Mouse (Mus musculus): Measurements from ENCODE around the gene Atp8b4. TPM values are rescaled to one million over a fixed set of nuclear protein-coding genes. Genes with fewer than 3 reads are reported as not detected.

Atp8b4 gene
- polyA plus RNA-seq, 1 experiment from 2014 or later, result 1.3 TPM

DNA sequence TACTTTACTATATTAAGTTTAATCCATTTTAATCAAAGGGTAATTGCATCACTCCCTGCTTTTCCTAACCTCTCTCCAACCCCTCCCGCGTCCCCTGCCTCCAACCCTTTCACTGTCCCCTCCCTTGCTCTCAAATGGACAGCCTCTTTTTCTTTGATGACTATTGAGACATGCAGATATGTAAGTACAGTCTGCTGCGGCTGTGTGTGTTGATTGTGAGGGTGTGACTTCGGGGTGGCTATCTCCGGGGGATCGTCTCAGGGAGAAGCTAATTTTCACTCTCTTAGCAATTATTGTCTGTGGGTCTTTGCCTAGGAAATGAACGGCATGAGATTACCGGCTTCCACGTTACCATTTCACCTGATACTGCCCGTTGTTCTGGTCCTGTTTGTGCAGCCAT is 21.0 kb upstream of the Atp8b4 start:
- no peak for ATAC-seq (ENCODE audit: insufficient read depth, low FRiP score, low read depth)
- Histone ChIP-seq H3K9me3 (no peaks in the 10 kb centered on the region), H3K27ac (no peak overlapping the region), H3K4me1 (no peaks in the 10 kb centered on the region), H3K36me3 (no peaks in the 10 kb centered on the region), H3K4me3 (replicated peaks) (no peak overlapping the region), H3K4me2 (no peak overlapping the region), H3K9ac (no peak overlapping the region), H3K27me3 (replicated peaks) (no peaks in the 10 kb centered on the region)
- 68% methylated on average over 10 of the region's 10 CpGs for WGBS

DNA sequence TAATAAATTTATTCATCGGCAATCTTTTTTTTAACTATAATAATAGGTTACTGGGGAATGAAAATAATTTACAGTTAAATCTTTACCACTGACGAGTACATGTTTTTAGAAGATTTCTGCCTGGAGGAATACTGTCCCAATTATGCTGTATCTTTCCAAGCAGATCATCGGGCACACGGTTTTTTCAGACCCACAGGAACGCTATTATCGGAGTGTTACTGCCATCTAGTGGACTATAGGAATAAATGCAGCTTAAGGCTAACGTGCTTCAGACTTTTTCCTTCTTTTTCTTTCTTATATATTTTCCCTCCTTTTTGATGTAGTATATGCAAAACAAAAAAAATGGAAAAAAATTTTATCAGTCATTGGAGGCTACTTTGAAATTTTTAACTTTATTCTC is 20.4 kb upstream of the Atp8b4 start:
- Histone ChIP-seq H3K9ac (no peak overlapping the region), H3K36me3 (no peaks in the 10 kb centered on the region), H3K4me3 (replicated peaks) (no peak overlapping the region), H3K4me1 (no peaks in the 10 kb centered on the region), H3K9me3 (no peaks in the 10 kb centered on the region), H3K27me3 (replicated peaks) (no peaks in the 10 kb centered on the region), H3K4me2 (no peak overlapping the region), H3K27ac (no peak overlapping the region)
- WGBS, result 12% methylated on average over 7 of the region's 7 CpGs
- no peak for ATAC-seq (ENCODE audit: insufficient read depth, low FRiP score, low read depth)

DNA sequence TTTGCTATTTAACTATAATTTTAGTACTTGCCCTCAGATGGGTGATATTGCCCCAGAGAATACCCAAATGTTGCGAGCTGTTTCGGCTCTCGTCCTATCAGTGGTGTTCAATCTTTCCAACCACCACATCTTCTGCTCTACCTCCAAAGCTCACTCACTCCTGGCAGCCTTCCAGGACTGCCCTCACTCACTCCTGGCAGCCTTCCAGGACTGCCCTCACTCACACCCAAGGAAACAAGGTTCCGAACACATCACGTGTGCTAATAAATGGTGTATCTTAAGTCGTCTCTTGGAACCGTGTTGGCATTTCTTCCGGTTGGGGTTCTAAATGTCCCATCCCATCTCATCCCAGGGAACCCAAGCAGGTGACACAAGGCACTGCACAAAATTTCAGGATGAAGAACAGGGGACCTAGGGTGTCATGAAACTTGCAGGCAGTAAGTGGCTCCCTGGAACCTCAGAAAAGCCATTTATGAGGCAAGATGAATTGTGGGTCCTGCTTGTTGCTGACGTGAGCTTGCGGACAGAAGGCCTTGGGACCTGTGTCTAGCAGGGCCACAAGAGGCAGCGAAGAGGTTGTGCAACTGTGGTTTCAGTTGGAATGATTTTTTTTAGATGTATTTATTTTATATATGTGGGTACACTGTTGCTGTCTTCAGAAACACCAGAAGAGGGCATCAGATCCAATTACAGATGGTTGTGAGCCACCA is 19.6 kb upstream of the Atp8b4 start:
- Histone ChIP-seq H3K9me3 (no peaks in the 10 kb centered on the region), H3K36me3 (no peaks in the 10 kb centered on the region), H3K27ac (no peak overlapping the region), H3K4me3 (replicated peaks) (no peak overlapping the region), H3K4me1 (no peaks in the 10 kb centered on the region), H3K9ac (no peak overlapping the region), H3K27me3 (replicated peaks) (no peaks in the 10 kb centered on the region), H3K4me2 (no peak overlapping the region)
- no peak for ATAC-seq (ENCODE audit: insufficient read depth, low FRiP score, low read depth)
- WGBS, result 75% methylated on average over 11 of the region's 11 CpGs

- Histone ChIP-seq H3K4me2 (no peak overlapping the region), H3K36me3 (no peaks in the 10 kb centered on the region), H3K27me3 (replicated peaks) (no peaks in the 10 kb centered on the region), H3K9ac (no peak overlapping the region), H3K4me3 (replicated peaks) (no peak overlapping the region), H3K27ac (no peak overlapping the region), H3K4me1 (no peaks in the 10 kb centered on the region), H3K9me3 (no peaks in the 10 kb centered on the region)
- WGBS, result 67% methylated on average over 6 of the region's 6 CpGs
- ATAC-seq (ENCODE audit: insufficient read depth, low FRiP score, low read depth), result no peak
Measured at GRCm38 (mm10) chr2:126515069-126515826, 14.8 kb upstream of the Atp8b4 start.

- WGBS, result 40% methylated on average over 1 of the region's 1 CpGs
- no peaks in the 10 kb centered on the region for H3K4me1 ChIP-seq
- no peak for ATAC-seq (ENCODE audit: insufficient read depth, low FRiP score, low read depth)
- H3K4me3 ChIP-seq (replicated peaks), result no peak overlapping the region
- no peaks in the 10 kb centered on the region for H3K9me3 ChIP-seq
- H3K9ac ChIP-seq, result no peak overlapping the region
- no peaks in the 10 kb centered on the region for H3K36me3 ChIP-seq
- no peak overlapping the region for H3K27ac ChIP-seq
- no peak overlapping the region for H3K4me2 ChIP-seq
- H3K27me3 ChIP-seq (replicated peaks), result no peaks in the 10 kb centered on the region
Measured at GRCm38 (mm10) chr2:126508228-126508627, 7.8 kb upstream of the Atp8b4 start.

DNA sequence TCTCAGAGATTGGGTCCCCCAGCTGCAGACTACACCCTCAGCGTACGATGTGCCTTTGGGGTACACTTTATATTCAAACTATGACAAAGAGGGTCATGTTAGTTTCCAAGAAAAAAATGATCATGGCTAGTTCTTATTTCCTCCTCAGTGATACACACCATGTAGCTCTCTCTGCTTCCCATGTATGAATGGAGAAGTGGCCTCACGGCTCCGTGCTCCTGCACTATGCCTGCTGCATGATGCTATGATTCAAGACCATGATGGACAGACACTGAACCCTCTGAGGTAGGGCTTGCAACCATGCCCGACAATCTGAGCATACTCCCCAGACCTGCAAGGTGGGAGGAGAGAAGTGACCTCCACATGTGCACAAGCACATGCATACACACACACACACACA is 7.0 kb upstream of the Atp8b4 start:
- WGBS, result 88% methylated on average over 5 of the region's 5 CpGs

DNA sequence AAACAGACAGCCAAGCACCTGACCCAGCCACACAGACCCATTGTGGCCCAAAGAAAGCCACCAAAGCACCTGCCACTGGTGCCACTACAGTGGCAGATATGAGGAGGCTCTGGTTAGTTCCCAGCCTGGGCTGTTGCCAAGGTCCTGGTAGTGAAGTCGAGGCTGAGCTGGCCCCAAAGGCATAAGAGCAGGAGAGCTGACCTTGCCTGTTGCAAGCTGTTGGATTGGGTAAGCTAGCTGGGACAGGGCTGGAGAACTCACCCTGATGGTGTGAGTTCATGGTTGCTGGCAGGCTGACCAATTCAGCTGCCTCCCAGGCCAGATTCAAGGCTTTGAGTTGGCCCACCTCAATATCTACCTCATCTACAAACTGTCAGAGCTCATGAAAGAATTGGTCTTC is 4.7 kb upstream of the Atp8b4 start:
- Histone ChIP-seq H3K4me3 (replicated peaks) (no peak overlapping the region), H3K27me3 (replicated peaks) (no peaks in the 10 kb centered on the region), H3K9ac (no peak overlapping the region), H3K36me3 (no peaks in the 10 kb centered on the region), H3K4me2 (no peak overlapping the region), H3K4me1 (no peaks in the 10 kb centered on the region), H3K9me3 (no peaks in the 10 kb centered on the region), H3K27ac (no peak overlapping the region)
- no peak for ATAC-seq (ENCODE audit: insufficient read depth, low FRiP score, low read depth)
- 83% methylated on average over 1 of the region's 1 CpGs for WGBS

More for the DNA sequence above, 7.0 kb upstream of the Atp8b4 start:
- H3K4me2 ChIP-seq, result no peak overlapping the region
- no peaks in the 10 kb centered on the region for H3K27me3 ChIP-seq (replicated peaks)
- H3K4me1 ChIP-seq, result no peaks in the 10 kb centered on the region
- no peaks in the 10 kb centered on the region for H3K36me3 ChIP-seq
- no peak overlapping the region for H3K27ac ChIP-seq
- no peaks in the 10 kb centered on the region for H3K9me3 ChIP-seq
- no peak overlapping the region for H3K9ac ChIP-seq
- no peak overlapping the region for H3K4me3 ChIP-seq (replicated peaks)
- no peak for ATAC-seq (ENCODE audit: insufficient read depth, low FRiP score, low read depth)

DNA sequence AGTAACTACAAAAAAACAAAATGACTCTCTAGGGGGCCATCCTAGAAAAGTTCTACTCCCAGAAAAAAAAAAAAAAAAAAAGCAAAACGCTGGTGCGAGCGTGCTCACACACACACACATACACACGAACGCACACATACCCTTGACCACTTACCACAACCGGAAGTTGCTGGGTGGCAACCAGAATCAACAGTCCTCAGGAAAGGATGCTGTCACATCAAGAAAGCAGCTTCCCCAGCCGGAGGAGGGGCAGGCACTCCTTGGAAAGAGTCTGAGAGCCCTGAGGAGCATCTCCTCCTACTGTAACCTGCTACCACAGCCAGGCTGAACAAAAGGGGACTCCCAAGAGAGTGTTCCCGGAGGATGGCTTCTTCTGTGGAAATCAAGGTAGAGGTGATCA is 744 bp downstream of the Atp8b4 start:
- Histone ChIP-seq H3K9ac (no peak overlapping the region), H3K9me3 (no peaks in the 10 kb centered on the region), H3K4me2 (no peak overlapping the region), H3K27me3 (replicated peaks) (no peaks in the 10 kb centered on the region), H3K4me1 (no peaks in the 10 kb centered on the region), H3K4me3 (replicated peaks) (no peak overlapping the region), H3K36me3 (no peaks in the 10 kb centered on the region), H3K27ac (no peak overlapping the region)
- no peak for ATAC-seq (ENCODE audit: insufficient read depth, low FRiP score, low read depth)
- 61% methylated on average over 8 of the region's 8 CpGs for WGBS

DNA sequence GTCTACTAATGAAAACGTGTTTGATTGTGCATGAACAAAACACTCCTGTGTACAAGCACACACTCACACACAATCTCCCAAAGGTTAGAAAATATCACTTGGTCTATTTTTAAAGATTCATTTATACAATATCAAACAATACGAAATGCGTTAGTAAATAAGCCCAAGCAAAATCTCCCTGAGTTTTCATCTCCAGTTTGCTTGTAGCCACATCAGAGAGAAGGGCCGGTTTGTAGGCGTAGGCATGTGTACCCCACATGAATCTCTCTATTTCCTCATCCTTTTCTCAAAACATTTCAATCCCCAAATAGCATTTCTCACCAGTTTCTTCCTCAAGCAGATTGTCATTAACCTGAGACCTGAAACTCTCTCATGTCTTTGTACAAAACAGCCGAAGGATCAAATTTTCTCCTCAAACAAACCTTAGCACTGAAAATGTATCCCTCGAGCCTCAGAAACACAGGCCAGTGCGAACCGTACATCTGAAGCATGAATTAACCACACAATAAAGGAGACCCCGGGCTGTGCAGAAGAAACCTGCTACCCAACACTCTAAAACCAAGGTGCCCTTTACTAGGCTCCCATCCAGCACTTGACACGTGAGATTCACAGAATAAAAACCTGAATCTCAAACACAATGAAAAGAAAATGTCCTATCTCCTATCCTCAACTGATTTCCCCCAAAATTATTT is 1.6 kb downstream of the Atp8b4 start:
- H3K9ac ChIP-seq, result no peak overlapping the region
- H3K4me1 ChIP-seq, result no peaks in the 10 kb centered on the region
- H3K27ac ChIP-seq, result no peak overlapping the region
- 82% methylated on average over 11 of the region's 11 CpGs for WGBS
- H3K9me3 ChIP-seq, result no peaks in the 10 kb centered on the region
- H3K4me2 ChIP-seq, result no peak overlapping the region
- H3K4me3 ChIP-seq (replicated peaks), result no peak overlapping the region
- H3K36me3 ChIP-seq, result no peaks in the 10 kb centered on the region
- ATAC-seq (ENCODE audit: insufficient read depth, low FRiP score, low read depth), result no peak
- H3K27me3 ChIP-seq (replicated peaks), result no peaks in the 10 kb centered on the region

DNA sequence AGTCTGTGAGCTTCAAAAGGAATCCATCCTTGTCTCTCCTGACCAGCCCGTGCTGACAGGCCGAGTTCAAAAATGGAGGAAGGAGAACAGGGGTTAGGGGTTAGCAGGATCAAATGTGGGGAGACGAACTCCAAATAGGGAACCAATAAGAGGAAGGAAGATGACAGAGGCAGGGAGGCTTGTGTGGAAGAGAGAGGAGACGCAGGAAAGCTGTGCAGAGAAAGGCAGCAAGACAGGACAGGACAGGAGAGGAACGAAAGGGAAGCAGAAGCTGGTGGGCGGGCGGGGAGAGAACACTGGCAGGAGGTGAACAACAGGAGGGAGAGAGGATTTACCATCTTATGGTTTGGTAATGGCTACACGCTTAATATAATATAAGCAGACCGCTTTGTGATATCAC is 3.6 kb downstream of the Atp8b4 start:
- ATAC-seq (ENCODE audit: insufficient read depth, low FRiP score, low read depth), result no peak
- H3K27ac ChIP-seq, result no peak overlapping the region
- H3K9me3 ChIP-seq, result no peaks in the 10 kb centered on the region
- H3K4me2 ChIP-seq, result no peak overlapping the region
- H3K27me3 ChIP-seq (replicated peaks), result no peaks in the 10 kb centered on the region
- H3K4me3 ChIP-seq (replicated peaks), result no peak overlapping the region
- 78% methylated on average over 9 of the region's 9 CpGs for WGBS
- H3K9ac ChIP-seq, result no peak overlapping the region
- no peaks in the 10 kb centered on the region for H3K4me1 ChIP-seq
- H3K36me3 ChIP-seq, result no peaks in the 10 kb centered on the region

DNA sequence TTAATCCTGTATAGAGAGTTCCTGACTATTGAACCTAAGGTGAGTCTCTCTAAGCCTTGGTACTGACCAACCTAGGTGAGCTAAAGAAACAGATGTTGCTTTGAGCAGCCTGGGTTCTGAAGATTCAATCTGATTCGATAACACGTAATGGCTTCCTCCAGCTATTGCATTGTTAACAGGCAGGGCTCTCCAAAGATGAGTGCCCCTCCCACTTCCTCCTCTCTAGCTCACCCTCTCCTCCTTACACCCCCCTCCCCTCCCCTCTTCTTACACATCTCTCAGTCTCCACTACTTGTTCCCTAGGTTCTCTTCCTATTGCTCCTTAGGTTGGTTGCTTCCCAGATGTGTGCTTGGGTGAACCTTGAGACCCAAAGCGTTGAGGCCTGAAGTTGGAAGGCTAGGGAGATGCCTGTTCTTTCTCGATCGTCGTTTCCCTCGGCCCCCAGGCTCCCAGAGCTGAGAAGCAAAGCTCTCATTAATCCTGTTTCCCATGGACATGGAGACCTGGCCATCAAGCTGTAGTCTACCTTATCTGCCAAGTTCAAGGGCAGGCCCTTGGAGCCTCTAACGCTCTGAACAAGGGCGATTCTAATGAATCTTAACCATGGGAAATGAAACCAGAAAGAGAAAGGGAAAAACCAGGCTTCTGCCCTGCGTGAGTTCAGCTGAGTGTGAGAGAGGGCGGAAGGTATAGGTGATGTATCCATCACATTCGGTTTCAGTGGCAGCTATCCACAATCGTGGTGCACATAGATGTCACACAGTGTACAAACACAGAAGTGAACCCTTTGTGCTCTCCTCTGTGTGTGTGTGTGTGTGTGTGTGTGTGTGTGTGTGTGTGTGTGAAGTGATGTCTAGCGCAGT is 4.4 kb downstream of the Atp8b4 start:
- H3K4me1 ChIP-seq, result no peaks in the 10 kb centered on the region
- no peaks in the 10 kb centered on the region for H3K9me3 ChIP-seq
- no peak for ATAC-seq (ENCODE audit: insufficient read depth, low FRiP score, low read depth)
- no peaks in the 10 kb centered on the region for H3K36me3 ChIP-seq
- H3K27me3 ChIP-seq (replicated peaks), result no peaks in the 10 kb centered on the region
- no peak overlapping the region for H3K27ac ChIP-seq
- H3K4me3 ChIP-seq (replicated peaks), result no peak overlapping the region
- WGBS, result 77% methylated on average over 14 of the region's 14 CpGs
- no peak overlapping the region for H3K9ac ChIP-seq
- no peak overlapping the region for H3K4me2 ChIP-seq

All from stomach, embryonic 15.5 days (tissue).